Mouse (Mus musculus): ENCODE data around the gene Nfatc3.

- TF ChIP-seq POLR2A (IDR thresholded peaks at IDR 0.05; ENCODE audit: borderline replicate concordance, control insufficient read depth, low read depth, low read length) (no peak), CTCF (IDR thresholded peaks at IDR 0.05; ENCODE audit: control insufficient read depth, insufficient read depth, low read length) (no peak)
These were observed 13.5 kb downstream of the Nfatc3 start for GRCm38 (mm10) chr8:106072113-106072512.
